Mouse (Mus musculus): ENCODE measurements around the gene Zranb1. TPM values are rescaled to one million over a fixed set of nuclear protein-coding genes. Genes with fewer than 3 reads are reported as not detected.

Zranb1 gene
- total RNA-seq, 2 experiments from 2014 or later: 35.8 to 36.4 TPM

Other genes with a start within 250 kb of the Zranb1 start
- 10 to 100 TPM; 21.3 to 22.5 TPM for gene Fam53b, start 117.3 kb upstream of the Zranb1 start, total RNA-seq (2021)
- 10 to 100 TPM in 1 of 2 experiments, 1 to 10 TPM in 1; 7.3 to 10.4 TPM for gene Eef1akmt2, start 78.5 kb upstream of the Zranb1 start, total RNA-seq (2021)
- 10 to 100 TPM; 21.4 to 21.7 TPM for gene Abraxas2, start 71.9 kb upstream of the Zranb1 start, total RNA-seq (2021)
- 1 to 10 TPM; 1.3 to 2.6 TPM for gene Fgfr2, start 192.2 kb downstream of the Zranb1 start, total RNA-seq (2021)
- 10 to 100 TPM; 24.4 to 30.6 TPM for gene Ctbp2, start 193.2 kb downstream of the Zranb1 start, total RNA-seq (2021)